ENCODE assay signal across 20 mouse cellular contexts in the genomic region with DNA sequence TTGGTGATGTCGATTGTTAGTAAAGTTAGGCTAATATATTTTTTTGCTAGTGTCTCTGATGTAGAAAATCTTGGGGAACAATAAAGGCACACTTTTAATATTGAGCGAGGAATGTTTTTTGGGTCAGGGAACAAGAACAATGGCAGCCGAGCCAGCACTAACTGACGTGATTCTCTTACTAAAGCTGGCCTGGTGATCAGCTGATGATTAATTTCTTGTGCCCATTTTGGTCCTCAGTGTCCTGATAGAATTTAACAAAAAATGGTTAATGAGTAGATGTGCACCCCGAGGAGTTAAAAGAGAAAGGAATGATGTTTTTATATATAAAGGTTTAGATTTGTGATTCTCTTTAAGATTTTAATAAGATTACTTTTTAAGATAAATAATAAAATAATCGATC.
"Had no signal": no experiment of that assay in that cellular context is flagged by ENCODE, and none has a peak within 500 bp of the region (broad histone marks: within the 10 kb centered on the region; RNA-seq: fewer than 3 reads in every experiment).

No protein-coding gene starts in this region.

- H3K4me1 ChIP-seq: hindbrain, embryonic 15.5 days had no signal

- H3K36me3 ChIP-seq: heart, embryonic 13.5 days; heart, embryonic 15.5 days; hindbrain, embryonic 13.5 days; hindbrain, embryonic 15.5 days; limb, embryonic 13.5 days; limb, embryonic 15.5 days; liver, embryonic 12.5 days had no signal

- H3K27ac ChIP-seq: heart, embryonic 13.5 days; heart, embryonic 15.5 days; hindbrain, embryonic 13.5 days; hindbrain, embryonic 15.5 days; hindbrain, postnatal 0 days; limb, embryonic 13.5 days; limb, embryonic 15.5 days; liver, embryonic 12.5 days; liver, embryonic 14.5 days had no signal

- H3K27me3 ChIP-seq: heart, embryonic 13.5 days; heart, embryonic 15.5 days; hindbrain, embryonic 15.5 days; limb, embryonic 15.5 days; liver, embryonic 12.5 days had no signal

- H3K4me3 ChIP-seq: heart, embryonic 13.5 days; heart, embryonic 15.5 days; hindbrain, embryonic 13.5 days; hindbrain, embryonic 15.5 days; limb, embryonic 13.5 days; limb, embryonic 15.5 days; liver, embryonic 12.5 days had no signal

- H3K9ac ChIP-seq: forebrain, postnatal 0 days; heart, embryonic 13.5 days; heart, embryonic 15.5 days; hindbrain, embryonic 13.5 days; hindbrain, embryonic 15.5 days; limb, embryonic 13.5 days; limb, embryonic 15.5 days; liver, embryonic 12.5 days; liver, embryonic 14.5 days had no signal

- DNase-seq: forebrain, postnatal 0 days; gastrocnemius, postnatal 14 days; gastrocnemius, postnatal 36 days; heart, adult 18-20 months; heart, postnatal 14 days; heart, postnatal 36 days; kidney, postnatal 10 days; kidney, postnatal 36 days; layer of hippocampus, adult 9-11 months; layer of hippocampus, postnatal 36 days; left cerebral cortex, postnatal 4 days had no signal
